Comparison of ENCODE assay signal across 8 mouse cellular contexts in the genomic region with DNA sequence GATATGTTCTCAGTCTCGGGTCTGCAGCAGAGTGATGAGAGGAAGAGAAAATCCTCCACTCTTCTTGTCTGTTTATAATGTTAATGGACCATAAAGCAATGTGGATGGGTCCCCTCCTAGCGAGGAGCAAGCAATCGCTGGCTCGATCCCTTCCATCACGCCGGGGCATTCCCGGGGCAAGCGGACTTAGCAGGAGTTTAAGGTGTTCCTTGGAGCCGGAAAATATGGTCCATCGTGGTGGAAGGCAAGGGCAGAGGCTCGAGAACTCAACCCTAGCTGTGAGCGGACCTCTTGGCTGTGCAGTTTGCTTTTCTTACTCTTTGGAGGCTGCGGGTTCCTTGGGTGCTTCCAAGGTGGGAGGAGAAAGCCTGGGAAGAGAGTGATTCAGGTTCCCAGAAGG.
DNase-seq lines count a peak whose midpoint lies in the region; ATAC-seq and TF ChIP-seq lines count a peak whose summit lies in the region.

No protein-coding gene starts in this region.

- no peak overlapping the region for H3K9ac ChIP-seq in embryonic facial prominence, embryonic 12.5 days
- peak overlapping the region; percentile 82 for H3K9ac ChIP-seq in hindbrain, embryonic 13.5 days

- peaks cover 21% of the 10 kb centered on the region; the same call in 1 of the 2 replicates for H3K4me1 ChIP-seq in embryonic facial prominence, embryonic 12.5 days
- peaks cover 29% of the 10 kb centered on the region for H3K4me1 ChIP-seq in hindbrain, embryonic 13.5 days (replicated peaks)

- no peak for TF ChIP-seq POLR2A in myocyte (IDR thresholded peaks at IDR 0.05; ENCODE audit: insufficient read length, low read depth)

- H3ac ChIP-seq in myocyte (ENCODE audit: control insufficient read depth, insufficient read length): no peak overlapping the region

- TF ChIP-seq CTCF in layer of hippocampus, adult 2 months (conservative IDR thresholded peaks at IDR 0.05): no peak

- peak overlapping the region; percentile 60 for H3K4me3 ChIP-seq in layer of hippocampus, adult 2 months
- H3K4me3 ChIP-seq in embryonic facial prominence, embryonic 12.5 days: peak overlapping the region; percentile 47
- H3K4me3 ChIP-seq in hindbrain, embryonic 13.5 days: peak overlapping the region; percentile 58
- H3K4me3 ChIP-seq in myocyte: no peak overlapping the region

- H3K9me3 ChIP-seq in embryonic facial prominence, embryonic 12.5 days: no peaks in the 10 kb centered on the region
- no peaks in the 10 kb centered on the region for H3K9me3 ChIP-seq in hindbrain, embryonic 13.5 days

- no peak for ATAC-seq in embryonic facial prominence, embryonic 12.5 days (ENCODE audit: insufficient number of reproducible peaks, insufficient read depth, low FRiP score, low TSS enrichment)
- ATAC-seq in hindbrain, embryonic 13.5 days (ENCODE audit: low FRiP score): no peak

- H3K4me2 ChIP-seq in embryonic facial prominence, embryonic 12.5 days (replicated peaks): peak overlapping the region; percentile 83
- peak overlapping the region; percentile 95 for H3K4me2 ChIP-seq in hindbrain, embryonic 13.5 days
- peak overlapping the region; percentile 36 for H3K4me2 ChIP-seq in myocyte (ENCODE audit: low read depth)

- under 1% methylated on average over 13 of the region's 13 CpGs for WGBS in embryonic facial prominence, embryonic 12.5 days
- WGBS in hindbrain, embryonic 13.5 days: under 1% methylated on average over 13 of the region's 13 CpGs

- no peaks in the 10 kb centered on the region for H3K79me2 ChIP-seq in myocyte (ENCODE audit: control insufficient read depth, insufficient read depth)

- intact Hi-C loops in gastrocnemius, postnatal 14 days (cut with DNase I; ENCODE audit: low total_unique reads): no loop called here

- peaks cover 47% of the 10 kb centered on the region for H3K27me3 ChIP-seq in embryonic facial prominence, embryonic 12.5 days
- peaks cover 29% of the 10 kb centered on the region for H3K27me3 ChIP-seq in hindbrain, embryonic 13.5 days
- no peaks in the 10 kb centered on the region for H3K27me3 ChIP-seq in myocyte (ENCODE audit: control insufficient read depth, insufficient read depth, insufficient read length)

- peak overlapping the region; percentile 80 for H3K27ac ChIP-seq in layer of hippocampus, adult 2 months
- H3K27ac ChIP-seq in embryonic facial prominence, embryonic 12.5 days: no peak overlapping the region
- H3K27ac ChIP-seq in hindbrain, embryonic 13.5 days: peak overlapping the region; percentile 87

- no peaks in the 10 kb centered on the region for H3K36me3 ChIP-seq in embryonic facial prominence, embryonic 12.5 days
- no peaks in the 10 kb centered on the region for H3K36me3 ChIP-seq in hindbrain, embryonic 13.5 days
- H3K36me3 ChIP-seq in myocyte (ENCODE audit: control insufficient read depth, insufficient read depth): no peaks in the 10 kb centered on the region

- no peak for DNase-seq in layer of hippocampus, adult 2 months (ENCODE audit: low spot score in 2 of 2)
- no peak for DNase-seq in layer of hippocampus, adult 9-11 months
- DNase-seq in adrenal gland, postnatal 4 days (ENCODE audit: low spot score in 2 of 2): no peak
- DNase-seq in gastrocnemius, postnatal 14 days: no peak
- DNase-seq in adrenal gland, adult 2 months: no peak

TF ChIP-seq in myocyte, 11 proteins besides CTCF, POLR2A, EP300 and RAD21:
- no peak for TF ChIP-seq REST (IDR thresholded peaks at IDR 0.05; ENCODE audit: insufficient read depth, insufficient read length)

Comparison
In these comparisons a context has a peak if more than half of its experiments do, and no peak if none do; other contexts are left out.
1. H3K4me2 ChIP-seq: peak in every context shown above with its lines; median percentile 95 in hindbrain, embryonic 13.5 days; 83 in embryonic facial prominence, embryonic 12.5 days; 36 in myocyte.